Mouse (Mus musculus): ENCODE results near the gene App. TPM values are rescaled to one million over a fixed set of nuclear protein-coding genes. Genes with fewer than 3 reads are reported as not detected.

The App gene
- polyA plus RNA-seq, 1 experiment from 2014 or later: 91.3 TPM

GRCm38 (mm10) chr16:84992888-84993287 is 180.7 kb downstream of the App start:
- H3K27ac ChIP-seq: no peak overlapping the region
- peaks cover 62% of the 10 kb centered on the region for H3K36me3 ChIP-seq (replicated peaks)
- no peak overlapping the region for H3K4me3 ChIP-seq
- WGBS: 96% methylated on average over 7 of the region's 7 CpGs
- H3K9me3 ChIP-seq: no peaks in the 10 kb centered on the region
- H3K4me1 ChIP-seq: peaks cover 17% of the 10 kb centered on the region; the same call in 1 of the 2 replicates
- H3K27me3 ChIP-seq (ENCODE audit: poor library complexity, severe bottlenecking): no peaks in the 10 kb centered on the region
- DNase-seq (ENCODE audit: extremely low spot score, low spot score): no peak

- 90% methylated on average over 4 of the region's 4 CpGs for WGBS
- no peak overlapping the region for H3K27ac ChIP-seq
- DNase-seq (ENCODE audit: extremely low spot score, low spot score): no peak
- no peaks in the 10 kb centered on the region for H3K9me3 ChIP-seq
- peaks cover 56% of the 10 kb centered on the region for H3K36me3 ChIP-seq (replicated peaks)
- H3K27me3 ChIP-seq (ENCODE audit: poor library complexity, severe bottlenecking): no peaks in the 10 kb centered on the region
- H3K4me3 ChIP-seq: no peak overlapping the region
- peaks cover 22% of the 10 kb centered on the region; the same call in 1 of the 2 replicates for H3K4me1 ChIP-seq
These were observed 182.6 kb downstream of the App start for GRCm38 (mm10) chr16:84991011-84991410.

GRCm38 (mm10) chr16:84989938-84990337 is 183.6 kb downstream of the App start:
- H3K27me3 ChIP-seq (ENCODE audit: poor library complexity, severe bottlenecking): no peaks in the 10 kb centered on the region
- no peak overlapping the region for H3K4me3 ChIP-seq
- peaks cover 55% of the 10 kb centered on the region for H3K36me3 ChIP-seq (replicated peaks)
- H3K9me3 ChIP-seq: no peaks in the 10 kb centered on the region
- no peak for DNase-seq (ENCODE audit: extremely low spot score, low spot score)
- WGBS: 91% methylated on average over 6 of the region's 6 CpGs
- no peak overlapping the region for H3K27ac ChIP-seq
- H3K4me1 ChIP-seq: peaks cover 22% of the 10 kb centered on the region; the same call in 1 of the 2 replicates

- 92% methylated on average over 10 of the region's 10 CpGs for WGBS
- Histone ChIP-seq H3K4me3 (no peak overlapping the region), H3K9me3 (no peaks in the 10 kb centered on the region), H3K27ac (no peak overlapping the region), H3K36me3 (replicated peaks) (peaks cover 53% of the 10 kb centered on the region), H3K27me3 (ENCODE audit: poor library complexity, severe bottlenecking) (no peaks in the 10 kb centered on the region), H3K4me1 (peaks cover 22% of the 10 kb centered on the region; the same call in 1 of the 2 replicates)
- no peak for DNase-seq (ENCODE audit: extremely low spot score, low spot score)
These were observed 184.1 kb downstream of the App start for GRCm38 (mm10) chr16:84989476-84989875.

- WGBS: 73% methylated on average over 8 of the region's 8 CpGs
- Histone ChIP-seq H3K27ac (peak overlapping the region; percentile 51; the same call in 1 of the 2 replicates), H3K27me3 (ENCODE audit: poor library complexity, severe bottlenecking) (no peaks in the 10 kb centered on the region)
These were observed 185.8 kb downstream of the App start for GRCm38 (mm10) chr16:84987724-84988287.

GRCm38 (mm10) chr16:84986016-84986631 is 187.4 kb downstream of the App start:
- 90% methylated on average over 11 of the region's 11 CpGs for WGBS
- H3K27me3 ChIP-seq (ENCODE audit: poor library complexity, severe bottlenecking): no peaks in the 10 kb centered on the region
- H3K4me3 ChIP-seq: no peak overlapping the region
- no peak overlapping the region for H3K27ac ChIP-seq
- H3K9me3 ChIP-seq: no peaks in the 10 kb centered on the region
- H3K36me3 ChIP-seq (replicated peaks): peaks cover 27% of the 10 kb centered on the region
- DNase-seq (ENCODE audit: extremely low spot score, low spot score): no peak
- peaks cover 22% of the 10 kb centered on the region; the same call in 1 of the 2 replicates for H3K4me1 ChIP-seq

More at GRCm38 (mm10) chr16:84987724-84988287, 185.8 kb downstream of the App start:
- DNase-seq (ENCODE audit: extremely low spot score, low spot score): no peak
- Histone ChIP-seq H3K4me3 (no peak overlapping the region), H3K4me1 (peaks cover 22% of the 10 kb centered on the region; the same call in 1 of the 2 replicates), H3K36me3 (replicated peaks) (peaks cover 39% of the 10 kb centered on the region), H3K9me3 (no peaks in the 10 kb centered on the region)

GRCm38 (mm10) chr16:84985340-84985739 is 188.2 kb downstream of the App start:
- H3K4me1 ChIP-seq: peaks cover 22% of the 10 kb centered on the region; the same call in 1 of the 2 replicates
- H3K27me3 ChIP-seq (ENCODE audit: poor library complexity, severe bottlenecking): no peaks in the 10 kb centered on the region
- H3K36me3 ChIP-seq (replicated peaks): peaks cover 23% of the 10 kb centered on the region
- H3K4me3 ChIP-seq: no peak overlapping the region
- no peak for DNase-seq (ENCODE audit: extremely low spot score, low spot score)
- 96% methylated on average over 3 of the region's 3 CpGs for WGBS
- no peak overlapping the region for H3K27ac ChIP-seq
- no peaks in the 10 kb centered on the region for H3K9me3 ChIP-seq

- H3K36me3 ChIP-seq (replicated peaks): peaks cover 16% of the 10 kb centered on the region
- WGBS: 90% methylated on average over 3 of the region's 3 CpGs
- no peak overlapping the region for H3K4me3 ChIP-seq
- peaks cover 11% of the 10 kb centered on the region; the same call in 1 of the 2 replicates for H3K4me1 ChIP-seq
- H3K9me3 ChIP-seq: no peaks in the 10 kb centered on the region
- no peak for DNase-seq (ENCODE audit: extremely low spot score, low spot score)
- no peaks in the 10 kb centered on the region for H3K27me3 ChIP-seq (ENCODE audit: poor library complexity, severe bottlenecking)
- no peak overlapping the region for H3K27ac ChIP-seq
These were observed 190.1 kb downstream of the App start for GRCm38 (mm10) chr16:84983428-84983827.

- Histone ChIP-seq H3K27me3 (ENCODE audit: poor library complexity, severe bottlenecking) (no peaks in the 10 kb centered on the region), H3K4me3 (no peak overlapping the region), H3K27ac (no peak overlapping the region), H3K36me3 (replicated peaks) (peaks cover 17% of the 10 kb centered on the region), H3K4me1 (0 out of 2 replicates have a peak, but pooled peaks cover 4% of the 10 kb centered on the region), H3K9me3 (no peaks in the 10 kb centered on the region)
- DNase-seq (ENCODE audit: extremely low spot score, low spot score): no peak
- 88% methylated on average over 3 of the region's 3 CpGs for WGBS
These were observed 191.0 kb downstream of the App start for GRCm38 (mm10) chr16:84982589-84982988.

- no peak for DNase-seq (ENCODE audit: extremely low spot score, low spot score)
- 90% methylated on average over 5 of the region's 5 CpGs for WGBS
- H3K4me1 ChIP-seq: no peaks in the 10 kb centered on the region
- peaks cover 46% of the 10 kb centered on the region for H3K36me3 ChIP-seq (replicated peaks)
- H3K27me3 ChIP-seq (ENCODE audit: poor library complexity, severe bottlenecking): no peaks in the 10 kb centered on the region
- H3K27ac ChIP-seq: no peak overlapping the region
- no peak overlapping the region for H3K4me3 ChIP-seq
- no peaks in the 10 kb centered on the region for H3K9me3 ChIP-seq
These were observed 195.0 kb downstream of the App start for GRCm38 (mm10) chr16:84978589-84978988.

- no peak overlapping the region for H3K4me3 ChIP-seq
- H3K27me3 ChIP-seq (ENCODE audit: poor library complexity, severe bottlenecking): no peaks in the 10 kb centered on the region
- peaks cover 90% of the 10 kb centered on the region for H3K36me3 ChIP-seq (replicated peaks)
- WGBS: 91% methylated on average over 6 of the region's 6 CpGs
- no peak for DNase-seq (ENCODE audit: extremely low spot score, low spot score)
- H3K9me3 ChIP-seq: no peaks in the 10 kb centered on the region
- no peak overlapping the region for H3K27ac ChIP-seq
- H3K4me1 ChIP-seq: no peaks in the 10 kb centered on the region
These were observed 199.4 kb downstream of the App start for GRCm38 (mm10) chr16:84974176-84974518.

GRCm38 (mm10) chr16:84973446-84974175 is 200.0 kb downstream of the App start:
- peaks cover 94% of the 10 kb centered on the region for H3K36me3 ChIP-seq (replicated peaks)
- DNase-seq (ENCODE audit: extremely low spot score, low spot score): no peak
- no peak overlapping the region for H3K27ac ChIP-seq
- 96% methylated on average over 15 of the region's 15 CpGs for WGBS
- H3K27me3 ChIP-seq (ENCODE audit: poor library complexity, severe bottlenecking): no peaks in the 10 kb centered on the region
- no peaks in the 10 kb centered on the region for H3K4me1 ChIP-seq
- no peaks in the 10 kb centered on the region for H3K9me3 ChIP-seq
- H3K4me3 ChIP-seq: no peak overlapping the region

Data from forebrain, embryonic 10.5 days (tissue).